Mouse (Mus musculus) spleen, adult 2 months (tissue): ENCODE measurements around the gene Gm28035.

ENCODE experiments used
- CTCF ChIP-seq: fragments of 200-500 bp; IDR thresholded peaks from 2 replicates; pipeline ENCODE4 v1.5.1; 2011; ENCODE audit warnings: mild to moderate bottlenecking, inconsistent platforms; ENCODE audit not compliant: insufficient read depth, insufficient read length, insufficient replicate concordance; ENCODE audit errors: extremely low read depth
- POLR2A ChIP-seq: fragments of 200-500 bp; IDR thresholded peaks from 2 replicates; pipeline ENCODE4 v1.6.1; 2011; ENCODE audit warnings: low read depth, low read length, inconsistent platforms

GRCm38 (mm10) chr2:30199984-30200383 lies 40.4 kb upstream of the Gm28035 start:
- TF ChIP-seq CTCF (no peak), POLR2A (no peak)
